ENCODE assay signal across 8 mouse cellular contexts in genomic region chr1:164315266-164315665, GRCm38 (mm10). TPM values are rescaled to one million over a fixed set of nuclear protein-coding genes. Genes with fewer than 3 reads are reported as not detected.
A peak's percentile ranks its signal among the peaks of the same experiment; 100 is the strongest.
DNase-seq lines count a peak whose midpoint lies in the region; ATAC-seq lines count a peak whose summit lies in the region.

No protein-coding gene starts in this region.

- peak; percentile 24 to 36 for DNase-seq in adrenal gland, adult 18-20 months (ENCODE audit: low spot score in 2 of 2)
- DNase-seq in adrenal gland, postnatal 4 days (ENCODE audit: low spot score in 2 of 2) = no peak
- peak; percentile 53 to 62 for DNase-seq in layer of hippocampus, postnatal 10 days (ENCODE audit: low spot score in 2 of 2)
- no peak for DNase-seq in layer of hippocampus, adult 9-11 months
- DNase-seq in MN1 (ENCODE audit: low spot score) = peak; percentile 27
- peak; percentile 50 for DNase-seq in lung, postnatal 36 days
- DNase-seq in thymus, postnatal 14 days = peak; percentile 58

- ATAC-seq in common myeloid progenitor, adult 5-6 weeks (replicated peaks; ENCODE audit: low read depth, poor library complexity, severe bottlenecking) = peak; percentile 69

RNA-seq across cellular contexts. Expression of gene Blzf1, which starts 8.0 kb away (rescaled TPM):
- 10 to 100 TPM; 23.1 to 26.9 TPM for total RNA-seq in adrenal gland, adult 18-20 months (2021)
- 10 to 100 TPM; 28.9 to 29.7 TPM for total RNA-seq in adrenal gland, postnatal 4 days (2021)
- total RNA-seq in layer of hippocampus, postnatal 10 days (2021) = 10 to 100 TPM; 25.8 to 29.8 TPM
- 35.9 and 36.5 TPM in 2 replicates for total RNA-seq in common myeloid progenitor, adult 5-6 weeks (2017)

RNA-seq across cellular contexts. Expression of gene Nme7, which starts 11.3 kb away (rescaled TPM):
- total RNA-seq in adrenal gland, adult 18-20 months (2021) = 10 to 100 TPM; 11.4 to 11.9 TPM
- total RNA-seq in adrenal gland, postnatal 4 days (2021) = 10 to 100 TPM; 23.3 to 24.5 TPM
- 10 to 100 TPM; 21.7 to 23.8 TPM for total RNA-seq in layer of hippocampus, postnatal 10 days (2021)
- total RNA-seq in common myeloid progenitor, adult 5-6 weeks (2017) = 37.0 and 37.3 TPM in 2 replicates

RNA-seq across cellular contexts. Expression of gene Ccdc181, which starts 39.9 kb away (rescaled TPM):
- 1 to 10 TPM; 6.7 to 6.9 TPM for total RNA-seq in adrenal gland, adult 18-20 months (2021)
- 10 to 100 TPM; 11.0 to 14.1 TPM for total RNA-seq in adrenal gland, postnatal 4 days (2021)
- 10 to 100 TPM; 20.2 TPM for total RNA-seq in layer of hippocampus, postnatal 10 days (2021)
- 37.2 and 38.9 TPM in 2 replicates for total RNA-seq in common myeloid progenitor, adult 5-6 weeks (2017)

Comparison
In these comparisons a context has a peak if more than half of its experiments do, and no peak if none do; other contexts are left out.
1. DNase-seq: peak in adrenal gland, adult 18-20 months (2 of 2), layer of hippocampus, postnatal 10 days (2 of 2), MN1 (single experiment), lung, postnatal 36 days (single experiment) and thymus, postnatal 14 days (single experiment); none in adrenal gland, postnatal 4 days (0 of 2) and layer of hippocampus, adult 9-11 months (single experiment).